Mouse (Mus musculus) neural tube, embryonic 15.5 days (tissue): ENCODE data around the gene Dntt. TPM values are rescaled to one million over a fixed set of nuclear protein-coding genes. Genes with fewer than 3 reads are reported as not detected.

Experiments
- ATAC-seq: fragments of 200-750 bp; cut with Nextera tagmentation; 2 replicates; pipeline ENCODE4 v1.8.0; 2017; ENCODE audit warnings: mild to moderate bottlenecking, moderate TSS enrichment, moderate library complexity; ENCODE audit not compliant: low FRiP score
- H3K27ac ChIP-seq: fragments of 300-500 bp; sonication (generic); replicated peaks from 2 replicates; pipeline ENCODE4 v1.5.1; 2015; ENCODE audit warnings: mild to moderate bottlenecking, inconsistent platforms
- H3K27me3 ChIP-seq: fragments of 300-500 bp; sonication (generic); replicated peaks from 2 replicates; pipeline ENCODE4 v1.6.1; 2015; ENCODE audit warnings: inconsistent platforms
- H3K36me3 ChIP-seq: fragments of 300-500 bp; sonication (generic); 2 replicates; pipeline ENCODE4 v1.6.1; 2015; ENCODE audit warnings: inconsistent platforms
- H3K4me1 ChIP-seq: fragments of 300-500 bp; sonication (generic); 2 replicates; pipeline ENCODE4 v1.6.1; 2015; ENCODE audit warnings: inconsistent platforms
- H3K4me2 ChIP-seq: fragments of 300-500 bp; sonication (generic); 2 replicates; pipeline ENCODE4 v1.6.1; 2015; ENCODE audit warnings: inconsistent platforms, mild to moderate bottlenecking, moderate library complexity
- H3K4me3 ChIP-seq: fragments of 300-500 bp; sonication (generic); replicated peaks from 2 replicates; pipeline ENCODE4 v1.5.1; 2015; ENCODE audit warnings: mild to moderate bottlenecking, inconsistent platforms
- H3K9ac ChIP-seq: fragments of 300-500 bp; sonication (generic); replicated peaks from 2 replicates; pipeline ENCODE4 v1.6.1; 2015; ENCODE audit warnings: mild to moderate bottlenecking, inconsistent platforms
- H3K9me3 ChIP-seq: fragments of 300-500 bp; sonication (generic); replicated peaks from 2 replicates; pipeline ENCODE4 v1.6.1; 2016; ENCODE audit warnings: inconsistent platforms
- WGBS: fragments of 180-500 bp; shearing (Covaris S2); methylation state at CpG from one replicate; pipeline ENCODE4 v1.1.7; 2015; ENCODE audit warnings: mixed read lengths; 5-methylcytosine and 5-hydroxymethylcytosine counted together
- polyA plus RNA-seq: library from polyadenylated mRNA; unstranded; fragments of >200 nt; fragmentation: Nextera tagmentation; extraction: Ambion mirVana; gene quantifications from 2 replicates; pipeline ENCODE4 v1.2.1, GENCODE M21; 2015

Gene Dntt
- polyA plus RNA-seq, 1 experiment from 2014 or later: 0.23 TPM

- H3K27me3 ChIP-seq: no peaks in the 10 kb centered on the region
- no peaks in the 10 kb centered on the region for H3K36me3 ChIP-seq
- no peak overlapping the region for H3K4me2 ChIP-seq
- WGBS: 80% methylated on average over 4 of the region's 4 CpGs
- H3K4me1 ChIP-seq: no peaks in the 10 kb centered on the region
- H3K4me3 ChIP-seq: no peak overlapping the region
- no peak overlapping the region for H3K27ac ChIP-seq
- no peak for ATAC-seq
- H3K9me3 ChIP-seq: no peaks in the 10 kb centered on the region
- no peak overlapping the region for H3K9ac ChIP-seq
These were observed 6.9 kb downstream of the Dntt start for GRCm38 (mm10) chr19:41035809-41036551.

- H3K4me3 ChIP-seq: no peak overlapping the region
- H3K36me3 ChIP-seq: no peaks in the 10 kb centered on the region
- no peaks in the 10 kb centered on the region for H3K9me3 ChIP-seq
- H3K27ac ChIP-seq: no peak overlapping the region
- ATAC-seq: no peak
- H3K27me3 ChIP-seq: no peaks in the 10 kb centered on the region
- H3K9ac ChIP-seq: no peak overlapping the region
- no peaks in the 10 kb centered on the region for H3K4me1 ChIP-seq
- H3K4me2 ChIP-seq: no peak overlapping the region
- 87% methylated on average over 7 of the region's 7 CpGs for WGBS
These were observed 10.0 kb downstream of the Dntt start for GRCm38 (mm10) chr19:41039110-41039509.

- H3K4me1 ChIP-seq: no peaks in the 10 kb centered on the region
- H3K9ac ChIP-seq: no peak overlapping the region
- no peaks in the 10 kb centered on the region for H3K27me3 ChIP-seq
- no peak overlapping the region for H3K27ac ChIP-seq
- H3K9me3 ChIP-seq: no peaks in the 10 kb centered on the region
- H3K36me3 ChIP-seq: no peaks in the 10 kb centered on the region
- H3K4me2 ChIP-seq: no peak overlapping the region
- ATAC-seq: no peak
- H3K4me3 ChIP-seq: no peak overlapping the region
- WGBS: 61% methylated on average over 10 of the region's 10 CpGs
These were observed 16.2 kb downstream of the Dntt start for GRCm38 (mm10) chr19:41045091-41045770.

- 85% methylated on average over 9 of the region's 9 CpGs for WGBS
- no peak overlapping the region for H3K4me3 ChIP-seq
- no peaks in the 10 kb centered on the region for H3K9me3 ChIP-seq
- H3K4me2 ChIP-seq: no peak overlapping the region
- H3K36me3 ChIP-seq: no peaks in the 10 kb centered on the region
- no peak for ATAC-seq
- no peak overlapping the region for H3K27ac ChIP-seq
- no peaks in the 10 kb centered on the region for H3K4me1 ChIP-seq
- no peaks in the 10 kb centered on the region for H3K27me3 ChIP-seq
- no peak overlapping the region for H3K9ac ChIP-seq
These were observed 18.5 kb downstream of the Dntt start for GRCm38 (mm10) chr19:41047437-41048186.

GRCm38 (mm10) chr19:41048187-41048559 lies 19.1 kb downstream of the Dntt start:
- Histone ChIP-seq H3K4me1 (no peaks in the 10 kb centered on the region), H3K4me2 (no peak overlapping the region), H3K9me3 (no peaks in the 10 kb centered on the region), H3K27me3 (no peaks in the 10 kb centered on the region), H3K27ac (no peak overlapping the region), H3K36me3 (no peaks in the 10 kb centered on the region), H3K4me3 (no peak overlapping the region), H3K9ac (no peak overlapping the region)
- no peak for ATAC-seq
- 89% methylated on average over 3 of the region's 3 CpGs for WGBS

- no peak overlapping the region for H3K27ac ChIP-seq
- no peak for ATAC-seq
- no peak overlapping the region for H3K4me3 ChIP-seq
These were observed 22.6 kb downstream of the Dntt start for GRCm38 (mm10) chr19:41051714-41052113.

GRCm38 (mm10) chr19:41052247-41052646 lies 23.2 kb downstream of the Dntt start:
- no peak overlapping the region for H3K9ac ChIP-seq
- no peak overlapping the region for H3K4me3 ChIP-seq
- WGBS: 60% methylated on average over 5 of the region's 5 CpGs
- no peaks in the 10 kb centered on the region for H3K27me3 ChIP-seq
- H3K9me3 ChIP-seq: no peaks in the 10 kb centered on the region
- no peak overlapping the region for H3K4me2 ChIP-seq
- no peaks in the 10 kb centered on the region for H3K4me1 ChIP-seq
- no peak for ATAC-seq
- H3K27ac ChIP-seq: no peak overlapping the region
- no peaks in the 10 kb centered on the region for H3K36me3 ChIP-seq

More at GRCm38 (mm10) chr19:41051714-41052113, 22.6 kb downstream of the Dntt start:
- 60% methylated on average over 1 of the region's 1 CpGs for WGBS
- H3K4me1 ChIP-seq: no peaks in the 10 kb centered on the region
- no peaks in the 10 kb centered on the region for H3K36me3 ChIP-seq
- no peak overlapping the region for H3K9ac ChIP-seq
- H3K27me3 ChIP-seq: no peaks in the 10 kb centered on the region
- H3K9me3 ChIP-seq: no peaks in the 10 kb centered on the region
- H3K4me2 ChIP-seq: no peak overlapping the region

- no peak for ATAC-seq
- Histone ChIP-seq H3K27me3 (no peaks in the 10 kb centered on the region), H3K27ac (no peak overlapping the region), H3K4me1 (no peaks in the 10 kb centered on the region), H3K4me2 (no peak overlapping the region), H3K9ac (no peak overlapping the region), H3K4me3 (no peak overlapping the region), H3K36me3 (no peaks in the 10 kb centered on the region), H3K9me3 (no peaks in the 10 kb centered on the region)
- 43% methylated on average over 10 of the region's 10 CpGs for WGBS
These were observed 24.5 kb downstream of the Dntt start for GRCm38 (mm10) chr19:41053530-41053929.

GRCm38 (mm10) chr19:41054702-41055101 lies 25.6 kb downstream of the Dntt start:
- ATAC-seq: no peak
- no peaks in the 10 kb centered on the region for H3K9me3 ChIP-seq
- no peak overlapping the region for H3K27ac ChIP-seq
- 73% methylated on average over 4 of the region's 4 CpGs for WGBS
- H3K9ac ChIP-seq: no peak overlapping the region
- no peaks in the 10 kb centered on the region for H3K4me1 ChIP-seq
- no peak overlapping the region for H3K4me2 ChIP-seq
- no peaks in the 10 kb centered on the region for H3K36me3 ChIP-seq
- H3K4me3 ChIP-seq: no peak overlapping the region
- H3K27me3 ChIP-seq: no peaks in the 10 kb centered on the region

- no peaks in the 10 kb centered on the region for H3K4me1 ChIP-seq
- no peak overlapping the region for H3K4me3 ChIP-seq
- H3K9ac ChIP-seq: no peak overlapping the region
- H3K27ac ChIP-seq: no peak overlapping the region
- no peaks in the 10 kb centered on the region for H3K9me3 ChIP-seq
- H3K4me2 ChIP-seq: no peak overlapping the region
- H3K36me3 ChIP-seq: no peaks in the 10 kb centered on the region
- ATAC-seq: no peak
- WGBS: 10% methylated on average over 8 of the region's 8 CpGs
- no peaks in the 10 kb centered on the region for H3K27me3 ChIP-seq
These were observed 42.4 kb downstream of the Dntt start for GRCm38 (mm10) chr19:41071500-41071899.

GRCm38 (mm10) chr19:41073746-41074455 lies 44.8 kb downstream of the Dntt start:
- H3K36me3 ChIP-seq: no peaks in the 10 kb centered on the region
- H3K4me1 ChIP-seq: no peaks in the 10 kb centered on the region
- no peaks in the 10 kb centered on the region for H3K27me3 ChIP-seq
- H3K27ac ChIP-seq: no peak overlapping the region
- no peak overlapping the region for H3K9ac ChIP-seq
- H3K4me3 ChIP-seq: no peak overlapping the region
- H3K4me2 ChIP-seq: no peak overlapping the region
- WGBS: 90% methylated on average over 14 of the region's 14 CpGs
- H3K9me3 ChIP-seq: no peaks in the 10 kb centered on the region
- ATAC-seq: no peak
